Mouse (Mus musculus) stomach, postnatal 0 days (tissue): ENCODE measurements around the gene Lhx8. TPM values are rescaled to one million over a fixed set of nuclear protein-coding genes. Genes with fewer than 3 reads are reported as not detected.
A peak's percentile ranks its signal among the peaks of the same experiment; 100 is the strongest.

Experiments
- ATAC-seq: fragments of 200-750 bp; cut with Nextera tagmentation; 2 replicates; pipeline ENCODE4 v1.8.0; 2017; ENCODE audit not compliant: low FRiP score, low TSS enrichment
- DNase-seq: peaks from one replicate; pipeline ENCODE4 v3.0.0-alpha.2; 2016; ENCODE audit warnings: low spot score
- H3K27ac ChIP-seq: fragments of 300-500 bp; sonication (generic); replicated peaks from 2 replicates; pipeline ENCODE4 v1.5.1; 2014; ENCODE audit warnings: mild to moderate bottlenecking, control low read depth
- H3K27me3 ChIP-seq: fragments of 300-500 bp; sonication (generic); 2 replicates; pipeline ENCODE4 v1.6.1; 2014; ENCODE audit warnings: low read length; ENCODE audit not compliant: control insufficient read depth, insufficient read depth
- H3K36me3 ChIP-seq: fragments of 300-500 bp; sonication (generic); 2 replicates; pipeline ENCODE4 v1.6.1; 2014; ENCODE audit warnings: low read length, mixed read lengths; ENCODE audit not compliant: control insufficient read depth, insufficient read depth
- H3K4me1 ChIP-seq: fragments of 300-500 bp; sonication (generic); replicated peaks from 2 replicates; pipeline ENCODE4 v1.6.1; 2014; ENCODE audit warnings: antibody characterized with exemption; ENCODE audit not compliant: control insufficient read depth, insufficient read depth
- H3K4me2 ChIP-seq: fragments of 300-500 bp; sonication (generic); replicated peaks from 2 replicates; pipeline ENCODE4 v1.6.1; 2014; ENCODE audit warnings: low read depth, mild to moderate bottlenecking, control low read depth, moderate library complexity
- H3K4me3 ChIP-seq: fragments of 300-500 bp; sonication (generic); 2 replicates; pipeline ENCODE4 v1.5.1; 2014; ENCODE audit warnings: low read depth, low read length, control low read depth
- H3K9ac ChIP-seq: fragments of 300-500 bp; sonication (generic); 2 replicates; pipeline ENCODE4 v1.6.1; 2014; ENCODE audit warnings: mild to moderate bottlenecking, low read length, control low read depth, mixed read lengths
- H3K9me3 ChIP-seq: fragments of 300-500 bp; sonication (generic); 2 replicates; pipeline ENCODE4 v1.6.1; 2016; ENCODE audit warnings: low read length; ENCODE audit not compliant: control insufficient read depth
- CTCF ChIP-seq: IDR thresholded peaks from 2 replicates; pipeline ENCODE4 v1.5.1; 2016; ENCODE audit warnings: antibody characterized with exemption, low read depth, mild to moderate bottlenecking, moderate library complexity
- EP300 ChIP-seq: optimal IDR thresholded peaks from 2 replicates; pipeline ENCODE3; 2016; ENCODE audit warnings: antibody characterized with exemption
- WGBS: fragments of 180-500 bp; shearing (Covaris S2); extraction: QIAGEN DNeasy Blood & Tissue Kit; methylation state at CpG from one replicate; pipeline ENCODE4 v1.1.7; 2014; 5-methylcytosine and 5-hydroxymethylcytosine counted together
- polyA plus RNA-seq: library from polyadenylated mRNA; unstranded; fragments of >200 nt; fragmentation: Nextera tagmentation; extraction: Ambion mirVana; gene quantifications from 2 replicates; pipeline ENCODE4 v1.2.1, GENCODE M21; 2015

Lhx8 gene
- polyA plus RNA-seq, 1 experiment from 2014 or later: not detected

GRCm38 (mm10) chr3:154332213-154332530, 1.7 kb upstream of the Lhx8 start:
- no peaks in the 10 kb centered on the region; the same call in 1 of the 2 replicates for H3K4me1 ChIP-seq
- no peaks in the 10 kb centered on the region for H3K9me3 ChIP-seq
- no peak overlapping the region for H3K9ac ChIP-seq
- no peak for ATAC-seq
- H3K27ac ChIP-seq: no peak overlapping the region
- peaks cover 32% of the 10 kb centered on the region; the same call in 1 of the 2 replicates for H3K27me3 ChIP-seq
- peak; percentile 28 for DNase-seq
- no peaks in the 10 kb centered on the region for H3K36me3 ChIP-seq
- 2% methylated on average over 20 of the region's 20 CpGs for WGBS
- H3K4me2 ChIP-seq: peak overlapping the region; percentile 45
- H3K4me3 ChIP-seq: peak overlapping the region; percentile 29
- TF ChIP-seq CTCF: no peak
- no peak for TF ChIP-seq EP300

GRCm38 (mm10) chr3:154331506-154332212, 1.2 kb upstream of the Lhx8 start:
- H3K4me3 ChIP-seq: peak overlapping the region; percentile 29
- no peak overlapping the region for H3K9ac ChIP-seq
- TF ChIP-seq CTCF (no peak), EP300 (no peak)
- ATAC-seq (no peak), DNase-seq (no peak)
- H3K27me3 ChIP-seq: peaks cover 32% of the 10 kb centered on the region; the same call in 1 of the 2 replicates
- WGBS: 4% methylated on average over 21 of the region's 21 CpGs
- H3K4me1 ChIP-seq: no peaks in the 10 kb centered on the region; the same call in 1 of the 2 replicates
- H3K36me3 ChIP-seq: no peaks in the 10 kb centered on the region
- H3K4me2 ChIP-seq: peak overlapping the region; percentile 45
- no peak overlapping the region for H3K27ac ChIP-seq
- no peaks in the 10 kb centered on the region for H3K9me3 ChIP-seq

- no peak overlapping the region for H3K4me2 ChIP-seq
- no peaks in the 10 kb centered on the region for H3K9me3 ChIP-seq
- ATAC-seq: no peak
- TF ChIP-seq EP300: no peak
- TF ChIP-seq CTCF: no peak
- H3K9ac ChIP-seq: no peak overlapping the region
- WGBS: 3% methylated on average over 10 of the region's 10 CpGs
- no peaks in the 10 kb centered on the region for H3K36me3 ChIP-seq
- no peak overlapping the region for H3K27ac ChIP-seq
- H3K4me3 ChIP-seq: no peak overlapping the region
- no peaks in the 10 kb centered on the region; the same call in 1 of the 2 replicates for H3K4me1 ChIP-seq
- no peak for DNase-seq
- peaks cover 34% of the 10 kb centered on the region for H3K27me3 ChIP-seq
These were observed 513 bp upstream of the Lhx8 start for GRCm38 (mm10) chr3:154331003-154331340.

- H3K4me1 ChIP-seq: no peaks in the 10 kb centered on the region; the same call in 1 of the 2 replicates
- H3K4me2 ChIP-seq: 0 out of 2 replicates have a peak overlapping the region, but pooled peaks have one; percentile 8
- H3K27me3 ChIP-seq: peaks cover 32% of the 10 kb centered on the region
- ATAC-seq: no peak
- H3K4me3 ChIP-seq: peak overlapping the region; percentile 20
- peak; percentile 32 for DNase-seq
- H3K36me3 ChIP-seq: no peaks in the 10 kb centered on the region
- H3K9me3 ChIP-seq: no peaks in the 10 kb centered on the region
- TF ChIP-seq CTCF: no peak
- no peak for TF ChIP-seq EP300
- no peak overlapping the region for H3K9ac ChIP-seq
- WGBS: 2% methylated on average over 54 of the region's 54 CpGs
- no peak overlapping the region for H3K27ac ChIP-seq
These were observed 907 bp downstream of the Lhx8 start for GRCm38 (mm10) chr3:154329323-154330180.

GRCm38 (mm10) chr3:154328721-154329322, 1.6 kb downstream of the Lhx8 start:
- H3K4me1 ChIP-seq: no peaks in the 10 kb centered on the region; the same call in 1 of the 2 replicates
- peak overlapping the region; percentile 45 for H3K4me2 ChIP-seq
- TF ChIP-seq EP300 (no peak), CTCF (no peak)
- H3K4me3 ChIP-seq: peak overlapping the region; percentile 26
- no peak for DNase-seq
- ATAC-seq: no peak
- WGBS: 1% methylated on average over 22 of the region's 22 CpGs
- H3K27me3 ChIP-seq: peaks cover 30% of the 10 kb centered on the region
- H3K27ac ChIP-seq: no peak overlapping the region
- H3K9ac ChIP-seq: no peak overlapping the region
- no peaks in the 10 kb centered on the region for H3K9me3 ChIP-seq
- H3K36me3 ChIP-seq: no peaks in the 10 kb centered on the region
